Mouse (Mus musculus): Measurements from ENCODE around the gene Aph1c.
"Not testable (repeated sequence)": the region's sequence is repeated elsewhere in the genome, so short reads cannot be mapped to it uniquely, and the experiment has no call there.

The Aph1c gene

DNA sequence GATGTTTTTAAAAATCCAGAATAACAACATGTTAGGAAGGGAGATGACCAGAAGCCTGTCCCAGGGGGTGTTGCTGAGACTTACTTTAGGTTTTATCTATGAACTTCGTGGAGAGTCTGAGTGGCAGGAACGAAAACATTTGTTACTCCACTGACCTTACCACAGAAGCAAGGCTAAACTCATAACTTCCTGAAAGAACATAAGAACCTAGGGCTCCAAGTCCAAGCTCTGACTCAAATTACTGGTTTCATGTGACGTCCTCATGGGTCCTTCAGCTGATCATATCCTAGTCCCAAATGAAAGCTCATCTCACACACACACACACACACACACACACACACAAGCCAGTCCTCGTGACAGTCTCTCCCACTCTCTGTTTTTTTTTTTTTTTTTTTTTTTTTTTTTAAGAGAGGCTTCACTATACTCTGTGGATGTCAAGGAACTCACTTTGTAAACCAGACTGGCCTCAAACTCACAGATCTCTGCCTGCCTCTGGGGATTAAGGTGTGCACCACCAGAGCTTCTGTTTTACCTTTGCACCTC is 2.1 kb downstream of the Aph1c start:
- DNase-seq (ENCODE audit: low spot score in 2 of 2) = no peak

DNA sequence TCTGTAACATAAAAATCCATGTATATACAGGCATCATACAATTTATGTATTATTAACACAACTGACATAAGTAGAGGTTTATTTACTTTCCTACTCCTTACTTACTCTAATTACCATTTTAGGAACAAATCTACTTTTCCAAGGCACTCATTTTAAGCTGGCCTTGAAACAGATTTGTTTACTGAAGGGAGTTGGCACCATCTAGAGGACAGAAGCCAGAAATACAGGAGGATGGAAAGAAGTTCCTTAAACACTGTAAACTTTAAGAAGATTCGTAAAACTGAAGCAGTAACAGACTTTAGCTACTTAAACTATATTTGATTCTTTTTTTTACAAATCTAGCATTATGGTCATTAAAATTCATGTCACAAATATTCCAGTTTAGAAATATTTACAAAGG is 8.5 kb downstream of the Aph1c start:
- DNase-seq (ENCODE audit: low spot score in 2 of 2) = peak in 1 of 2 experiments; percentile 49

DNA sequence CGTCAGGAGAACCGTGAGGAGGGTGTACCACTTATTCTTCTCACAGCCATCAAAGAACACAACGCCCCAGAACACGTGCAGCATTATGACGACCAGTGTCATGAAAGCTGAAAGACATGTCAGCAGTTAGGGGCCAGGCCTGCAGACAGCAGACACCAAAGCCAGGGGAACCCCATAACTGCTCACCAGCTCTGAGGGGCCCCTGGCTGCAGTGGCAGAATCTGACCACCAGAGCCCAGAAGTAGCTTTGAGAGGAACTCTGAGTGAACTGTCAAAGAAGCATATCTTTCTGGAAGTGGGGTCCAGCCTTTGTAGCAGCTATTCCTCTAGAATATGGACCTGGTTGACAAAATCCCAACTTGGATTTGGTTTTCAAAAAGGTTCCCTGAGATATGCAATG is 12.3 kb downstream of the Aph1c start:
- DNase-seq (ENCODE audit: low spot score in 2 of 2) = not testable (repeated sequence)

DNA sequence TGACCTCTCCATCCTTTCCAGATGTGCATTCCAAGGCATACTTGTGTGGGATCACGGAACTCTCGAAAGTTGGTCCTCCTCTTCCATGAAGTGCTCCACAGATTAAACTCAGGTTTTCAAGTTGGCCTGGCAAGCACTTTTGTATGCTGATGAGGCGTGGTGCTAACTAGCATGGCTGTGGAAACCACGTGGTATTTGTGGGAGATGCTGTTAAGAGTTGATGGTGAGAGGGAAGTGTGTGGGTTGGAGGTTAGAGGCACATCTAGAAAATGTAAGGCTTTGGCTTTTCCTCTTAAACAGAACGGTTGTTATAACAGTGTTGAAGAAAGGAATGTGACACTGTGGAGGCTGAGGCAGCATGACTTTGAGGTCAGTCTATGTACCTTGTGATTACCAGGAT is 13.5 kb downstream of the Aph1c start:
- DNase-seq (ENCODE audit: low spot score in 2 of 2) = no peak

DNA sequence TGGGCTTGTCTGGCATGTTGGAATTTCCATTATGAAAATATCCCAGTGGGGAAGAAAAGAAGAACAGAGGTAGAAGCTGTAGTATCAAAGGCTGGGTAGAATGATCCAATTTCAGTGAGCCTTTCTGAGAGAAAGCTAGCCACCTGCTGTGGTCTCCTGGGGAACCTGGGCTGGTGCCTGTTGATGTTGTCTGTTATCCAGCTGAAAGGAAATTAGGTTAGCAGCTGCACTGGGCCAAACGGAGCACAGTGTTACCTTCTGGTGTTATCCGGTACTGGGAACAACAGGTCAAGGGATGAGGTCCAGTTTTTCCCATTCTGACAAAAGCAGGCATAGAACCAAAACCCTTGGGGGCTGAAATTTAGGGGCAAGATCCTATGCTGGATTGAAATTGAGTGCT is 21.1 kb downstream of the Aph1c start:
- no peak for DNase-seq (ENCODE audit: low spot score in 2 of 2)

DNA sequence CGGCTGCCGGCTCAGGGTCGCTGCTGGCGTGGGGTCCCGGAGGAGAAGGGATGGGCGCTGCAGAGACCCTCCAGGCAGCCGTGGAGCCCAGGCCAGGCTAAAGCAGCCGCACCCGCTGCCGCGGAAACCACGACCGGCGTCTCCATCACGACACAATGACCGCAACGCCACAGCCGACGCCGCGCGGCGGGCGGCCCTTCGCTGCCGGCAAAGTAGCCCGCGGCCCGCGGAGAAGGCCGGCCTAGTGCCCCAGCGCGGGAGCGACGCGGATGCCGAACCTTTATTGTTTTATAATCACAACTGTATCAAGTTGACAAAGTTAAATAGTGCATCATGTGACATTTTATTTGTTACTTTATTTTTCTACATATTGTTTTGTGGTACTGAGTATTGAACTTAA is 28.6 kb downstream of the Aph1c start:
- not testable (repeated sequence) for DNase-seq (ENCODE audit: low spot score in 2 of 2)

DNA sequence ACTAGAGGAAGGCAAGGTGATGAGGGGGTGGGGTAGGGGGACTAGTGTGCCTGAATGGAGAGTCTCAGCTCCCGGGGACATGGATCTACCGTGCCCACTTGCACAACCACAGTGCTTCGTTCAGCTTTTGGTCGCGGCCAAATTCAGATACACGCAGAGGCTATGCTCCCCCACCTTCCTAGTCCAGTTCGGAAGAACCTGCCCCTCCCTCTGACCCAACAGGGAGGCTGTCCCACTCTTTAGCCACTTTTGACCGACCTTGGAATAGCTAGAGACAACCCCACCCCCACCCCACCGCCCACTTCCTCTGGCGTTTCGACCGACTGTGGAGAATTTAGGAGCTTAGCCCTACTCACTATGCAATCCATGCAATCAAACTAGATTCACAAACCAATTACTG is 32.6 kb downstream of the Aph1c start:
- no peak for DNase-seq (ENCODE audit: low spot score in 2 of 2)

DNA sequence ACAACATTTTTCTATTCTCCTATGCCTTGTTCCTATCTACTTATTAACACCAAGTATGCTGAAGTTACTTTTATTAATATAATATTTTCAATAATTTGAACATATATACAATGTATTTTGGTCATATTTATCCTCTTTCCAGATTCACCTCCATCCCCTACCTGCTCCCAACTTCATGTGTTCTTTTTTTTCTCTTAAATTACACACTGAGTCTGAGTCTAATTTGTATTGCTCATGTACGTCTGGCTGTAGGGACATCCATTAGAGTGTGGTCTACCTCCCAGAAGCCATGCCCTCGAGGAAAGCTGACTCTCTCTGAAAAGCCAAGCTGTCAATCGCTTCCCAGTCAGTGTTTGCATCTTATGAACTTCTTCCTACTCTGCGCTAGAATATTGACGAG is 37.8 kb downstream of the Aph1c start, which contains the start of gene Gm10647:
TSS of gene Gm10647 (plus strand) at position 301 of the 400 bp plus-strand sequence.
- no peak for DNase-seq (ENCODE audit: low spot score in 2 of 2)

DNA sequence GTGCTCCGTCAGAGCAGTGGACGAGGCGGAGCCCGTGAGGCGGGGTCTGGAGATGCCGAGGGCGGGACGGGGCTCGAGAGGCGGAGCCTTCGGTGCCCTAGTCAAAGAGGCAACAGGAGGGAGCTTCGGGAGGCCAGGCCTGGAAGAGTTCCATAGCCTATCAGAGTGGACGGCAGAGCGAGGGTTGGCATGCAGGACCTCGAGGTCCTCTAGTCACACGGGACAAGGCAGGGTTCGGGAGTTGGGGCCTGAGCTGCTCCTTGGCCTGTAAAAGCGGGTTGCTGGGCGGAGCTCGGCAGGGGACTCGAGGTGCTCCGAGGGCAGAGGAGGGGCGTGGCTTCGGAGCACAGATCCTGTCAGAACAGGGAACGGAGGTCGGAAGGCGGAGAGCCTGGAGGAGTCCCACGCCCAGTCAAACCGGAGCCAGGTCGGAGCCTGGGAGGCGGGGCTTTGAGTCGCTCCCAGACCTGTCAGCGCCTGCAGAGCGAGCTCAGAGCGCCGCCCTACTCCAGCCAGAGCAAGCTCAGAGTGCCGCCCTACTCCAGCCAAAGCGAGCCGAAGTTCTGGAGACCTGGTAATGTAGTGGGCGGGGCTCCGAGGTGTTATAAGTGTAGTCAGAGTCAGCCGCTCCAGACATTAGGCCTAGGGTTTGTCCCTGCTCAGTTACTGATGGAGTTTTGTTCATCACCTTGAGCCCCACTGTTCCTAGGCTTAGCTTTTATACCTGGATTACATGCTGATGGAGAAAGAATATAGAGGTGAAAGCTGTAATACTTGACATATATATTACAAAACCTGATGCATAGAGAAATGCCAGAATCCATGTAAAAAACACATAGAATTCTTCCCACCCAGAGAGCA is 38.8 kb downstream of the Aph1c start, which contains the start of gene Aph1b:
TSS of gene Aph1b (minus strand) at position 27 of the 861 bp plus-strand sequence.
- DNase-seq (ENCODE audit: low spot score in 2 of 2) = peak; percentile 95 to 96

DNA sequence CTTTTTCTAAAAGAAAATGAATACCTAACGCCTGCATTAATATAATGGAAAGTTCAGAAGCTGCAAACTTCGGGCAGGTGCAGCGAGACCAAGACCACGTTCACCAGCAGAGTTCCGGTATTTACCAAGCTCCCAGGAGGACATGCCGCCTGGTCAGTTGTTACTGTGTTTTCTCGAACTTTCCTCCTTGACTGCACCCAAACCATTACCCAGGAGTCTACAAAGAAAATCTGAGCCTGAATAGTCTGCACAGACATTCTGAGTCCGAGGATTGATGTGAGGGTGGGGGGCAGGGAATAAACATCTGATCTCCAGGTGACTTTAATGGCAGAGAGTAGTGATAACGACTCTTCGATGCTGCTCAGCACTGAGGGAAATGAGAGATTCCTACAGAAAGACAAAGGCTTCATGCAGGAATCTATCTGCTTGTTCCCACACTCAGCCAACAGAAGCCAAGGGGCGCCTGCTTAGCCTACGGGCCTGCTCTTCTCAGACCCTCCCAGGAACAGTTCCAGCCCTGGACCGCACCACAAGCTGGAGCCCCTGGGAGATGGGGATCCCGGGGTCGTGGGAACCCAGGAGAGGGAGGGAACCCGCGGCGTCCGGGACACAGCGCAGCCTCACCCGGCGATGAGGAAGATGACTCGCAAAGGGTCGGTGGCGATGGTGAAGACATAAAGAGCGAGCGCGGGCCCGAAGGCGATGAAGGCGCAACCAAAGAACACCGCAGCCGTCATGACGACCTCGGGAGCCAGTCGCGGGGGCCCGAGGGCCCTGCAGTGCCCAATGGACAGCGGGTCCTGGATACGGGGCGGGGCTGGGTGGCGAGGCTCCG is 39.7 kb downstream of the Aph1c start:
- no peak for DNase-seq (ENCODE audit: low spot score in 2 of 2)

DNA sequence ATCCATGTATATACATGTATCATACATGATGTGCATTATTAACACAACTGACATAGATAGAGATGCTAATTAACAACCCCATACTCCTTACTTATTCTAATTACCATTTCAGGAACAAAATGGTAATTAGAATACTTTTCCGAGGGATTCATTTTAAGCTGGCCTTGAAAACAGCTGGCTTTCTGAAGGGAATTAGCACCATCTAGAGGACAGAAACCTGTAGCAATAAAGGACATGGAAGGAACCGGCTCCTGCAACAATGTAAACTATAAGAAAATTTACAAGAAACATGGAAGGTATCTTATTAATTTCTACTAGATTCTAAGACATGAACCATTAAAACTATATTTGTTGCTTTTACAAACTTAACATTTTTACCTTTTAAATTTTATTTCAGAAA is 46.7 kb downstream of the Aph1c start:
- peak in 1 of 2 experiments; percentile 38 for DNase-seq (ENCODE audit: low spot score in 2 of 2)

DNA sequence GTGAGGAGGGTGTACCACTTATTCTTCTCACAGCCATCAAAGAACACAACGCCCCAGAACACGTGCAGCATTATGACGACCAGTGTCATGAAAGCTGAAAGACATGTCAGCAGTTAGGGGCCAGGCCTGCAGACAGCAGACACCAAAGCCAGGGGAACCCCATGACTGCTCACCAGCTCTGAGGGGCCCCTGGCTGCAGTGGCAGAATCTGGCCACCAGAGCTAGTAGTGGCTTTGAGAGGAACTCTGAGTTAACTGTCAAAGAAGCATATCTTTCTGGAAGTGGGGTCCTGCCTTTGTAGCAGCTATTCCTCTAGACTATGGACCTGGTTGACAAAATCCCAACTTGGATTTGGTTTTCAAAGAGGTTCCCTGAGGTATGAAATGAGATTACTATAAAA is 50.0 kb downstream of the Aph1c start:
- not testable (repeated sequence) for DNase-seq (ENCODE audit: low spot score in 2 of 2)

DNA sequence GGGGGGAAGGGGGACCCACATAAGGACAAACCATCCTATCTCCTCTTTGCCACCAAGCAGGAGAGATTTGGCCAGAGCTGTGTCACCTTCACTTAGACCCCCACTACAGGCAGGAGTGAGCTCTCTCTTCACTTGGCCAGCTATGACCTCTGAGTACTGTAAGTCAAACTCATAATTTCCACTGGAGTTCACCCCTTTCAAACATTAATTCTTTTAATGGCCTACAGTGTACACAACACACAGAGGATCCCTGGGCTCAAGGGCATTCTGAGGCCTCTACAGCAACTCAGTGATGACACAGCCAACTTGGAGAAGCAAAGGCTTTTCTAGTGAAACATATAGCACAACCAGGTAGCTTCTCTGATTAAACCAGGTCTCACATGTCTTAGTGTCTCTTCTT is 63.8 kb downstream of the Aph1c start:
- DNase-seq (ENCODE audit: low spot score in 2 of 2) = no peak

DNA sequence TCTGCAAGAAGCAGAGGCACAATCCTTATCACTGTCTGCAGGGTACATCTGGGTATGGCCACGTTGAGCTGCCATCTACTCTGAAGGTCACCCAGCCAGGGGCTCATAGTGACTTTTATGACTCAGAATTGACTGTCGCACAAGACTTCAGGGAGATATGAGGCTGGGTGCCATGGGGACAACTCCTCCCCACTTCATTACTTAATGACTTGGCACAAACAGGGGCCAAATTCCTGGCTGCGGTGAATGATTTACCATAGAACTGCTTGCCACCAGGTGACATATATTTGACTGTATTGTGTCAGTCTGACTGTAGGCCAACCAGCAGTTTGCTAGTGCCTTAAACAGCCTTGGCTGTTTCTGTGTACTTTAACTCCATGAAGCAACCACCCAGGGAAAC is 65.3 kb downstream of the Aph1c start:
- no peak for DNase-seq (ENCODE audit: low spot score in 2 of 2)

DNA sequence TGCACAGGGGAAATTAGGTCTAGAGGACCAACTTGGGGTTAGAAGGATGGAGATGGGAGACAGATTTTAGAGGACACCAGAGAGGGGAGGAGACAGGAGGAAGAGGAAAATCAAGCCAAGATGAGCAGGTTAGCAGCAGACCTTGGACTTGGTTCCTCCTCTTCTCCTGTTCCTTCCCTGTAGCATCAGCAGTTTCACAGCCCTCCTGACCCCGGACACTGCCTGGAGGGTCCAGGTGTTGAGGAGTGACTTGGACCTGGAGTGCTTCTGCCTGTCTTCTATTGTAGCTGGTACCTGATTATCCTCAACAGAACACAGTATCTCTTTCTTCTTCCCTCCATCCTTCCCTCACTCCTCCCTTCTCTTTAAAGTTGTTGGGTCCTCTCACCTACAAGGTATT is 65.8 kb downstream of the Aph1c start:
- no peak for DNase-seq (ENCODE audit: low spot score in 2 of 2)

All from right cerebral cortex, postnatal 10 days (tissue).